Mouse (Mus musculus) stomach, postnatal 0 days (tissue): Measurements from ENCODE around the gene Gabarapl1.

Source experiments
- CTCF ChIP-seq: IDR thresholded peaks from 2 replicates; pipeline ENCODE4 v1.5.1; 2016; ENCODE audit warnings: antibody characterized with exemption, low read depth, mild to moderate bottlenecking, moderate library complexity
- EP300 ChIP-seq: optimal IDR thresholded peaks from 2 replicates; pipeline ENCODE3; 2016; ENCODE audit warnings: antibody characterized with exemption

DNA sequence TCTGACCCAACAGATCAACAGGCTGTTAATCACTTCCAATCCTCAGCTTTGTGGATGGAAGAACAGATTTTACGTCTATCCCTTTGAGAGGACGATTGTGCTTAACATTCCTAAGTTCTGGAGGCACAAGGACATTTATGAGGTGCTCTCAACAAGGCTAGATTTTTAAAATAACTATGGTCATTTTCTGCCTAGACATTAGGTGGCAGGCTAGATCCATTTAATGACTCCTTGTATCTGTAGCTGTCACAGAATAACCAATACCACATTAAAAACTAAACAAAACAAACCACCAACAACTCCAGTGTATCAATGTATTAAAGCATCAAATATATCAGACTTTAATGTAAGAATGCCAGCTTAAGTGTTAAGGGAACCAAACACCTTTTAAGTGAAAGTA lies 42.4 kb downstream of the Gabarapl1 start:
- TF ChIP-seq CTCF = peak; percentile 62
- no peak for TF ChIP-seq EP300
